Mouse (Mus musculus) bone marrow, adult 2 months (tissue): ENCODE results near the gene Tmem110. TPM values are rescaled to one million over a fixed set of nuclear protein-coding genes. Genes with fewer than 3 reads are reported as not detected.

Source experiments
- H3K27ac ChIP-seq: fragments of 200-500 bp; 2 replicates; pipeline ENCODE4 v1.5.1; 2012; ENCODE audit warnings: low read depth, mild to moderate bottlenecking, control low read depth, inconsistent platforms, low read length; ENCODE audit not compliant: control insufficient read depth, poor library complexity, insufficient read depth
- H3K4me1 ChIP-seq: fragments of 200-500 bp; 2 replicates; pipeline ENCODE4 v1.6.1; 2011; ENCODE audit warnings: low read length; ENCODE audit not compliant: control insufficient read depth, insufficient read depth
- H3K4me3 ChIP-seq: fragments of 200-500 bp; replicated peaks from 2 replicates; pipeline ENCODE3; 2011; ENCODE audit warnings: mild to moderate bottlenecking, low read depth, low read length, control low read depth; ENCODE audit not compliant: control insufficient read depth
- CTCF ChIP-seq: fragments of 200-500 bp; IDR thresholded peaks from 2 replicates; pipeline ENCODE4 v1.5.1; 2011; ENCODE audit warnings: low read length, control low read depth; ENCODE audit not compliant: control insufficient read depth, insufficient read depth
- POLR2A ChIP-seq: fragments of 200-500 bp; IDR thresholded peaks from 2 replicates; pipeline ENCODE4 v1.6.1; 2011; ENCODE audit warnings: low read depth, mild to moderate bottlenecking, control low read depth, low read length, borderline replicate concordance; ENCODE audit not compliant: control insufficient read depth
- WGBS: fragments of 180-500 bp; shearing (Covaris S2); methylation state at CpG from one replicate; pipeline ENCODE4 v1.1.7; 2018; 5-methylcytosine and 5-hydroxymethylcytosine counted together
- polyA plus RNA-seq: library from polyadenylated mRNA; stranded (reverse); fragments of >200 nt; gene quantifications from 2 replicates; pipeline ENCODE4 v1.2.4, GENCODE M21; 2011; ENCODE audit warnings: low replicate concordance; ENCODE audit not compliant: missing spikeins, insufficient read depth, insufficient read length

Gene Tmem110
- polyA plus RNA-seq, 1 experiment: 18.2 TPM

GRCm38 (mm10) chr14:30916516-30916915 is 91.1 kb downstream of the Tmem110 start:
- no peaks in the 10 kb centered on the region; the same call in 1 of the 2 replicates for H3K4me1 ChIP-seq
- no peak overlapping the region for H3K4me3 ChIP-seq
- TF ChIP-seq POLR2A (no peak), CTCF (no peak)
- 80% methylated on average over 1 of the region's 1 CpGs for WGBS
- H3K27ac ChIP-seq: no peak overlapping the region

GRCm38 (mm10) chr14:30922053-30922670 is 96.8 kb downstream of the Tmem110 start:
- H3K27ac ChIP-seq: no peak overlapping the region

GRCm38 (mm10) chr14:30923375-30924105 is 98.2 kb downstream of the Tmem110 start, which contains the start of gene Itih3:
Gene Itih3 (minus strand): TSS chr14:30923760.
- Histone ChIP-seq H3K4me3 (no peak within 1 kb of the TSS), H3K27ac (no peak within 1 kb of the TSS), H3K4me1 (no peaks in the 10 kb centered on the region)
- 72% methylated on average over 6 of the region's 6 CpGs for WGBS
- no peak for TF ChIP-seq CTCF
- TF ChIP-seq POLR2A: no peak

More at GRCm38 (mm10) chr14:30922053-30922670, 96.8 kb downstream of the Tmem110 start:
- 65% methylated on average over 8 of the region's 8 CpGs for WGBS
- no peak overlapping the region for H3K4me3 ChIP-seq
- no peak for TF ChIP-seq POLR2A
- TF ChIP-seq CTCF: no peak
- H3K4me1 ChIP-seq: no peaks in the 10 kb centered on the region

- H3K4me3 ChIP-seq: no peak overlapping the region
- H3K4me1 ChIP-seq: no peaks in the 10 kb centered on the region
- TF ChIP-seq POLR2A: no peak
- no peak for TF ChIP-seq CTCF
- no peak overlapping the region for H3K27ac ChIP-seq
- WGBS: 81% methylated on average over 3 of the region's 3 CpGs
Measured at GRCm38 (mm10) chr14:30925492-30925891, 100.1 kb downstream of the Tmem110 start.

Other genes starting within 250 kb of the Tmem110 start
- 67.1 and 177 TPM in 2 replicates for gene Prkcd, start 199.4 kb upstream of the Tmem110 start, polyA plus RNA-seq
- 3.1 and 4.9 TPM in 2 replicates for gene Rft1, start 171.2 kb upstream of the Tmem110 start, polyA plus RNA-seq
- gene Sfmbt1, start 110.7 kb upstream of the Tmem110 start, polyA plus RNA-seq: 7.7 and 8.9 TPM in 2 replicates
- gene Mustn1, start 53.6 kb downstream of the Tmem110 start, polyA plus RNA-seq: 2.1 and 4.9 TPM in 2 replicates
- 3.3 and 6.6 TPM in 2 replicates for gene Itih4, start 60.9 kb downstream of the Tmem110 start, polyA plus RNA-seq
- 0.79 and 3.0 TPM in 2 replicates for gene Itih3, start 98.2 kb downstream of the Tmem110 start, polyA plus RNA-seq
- 1.6 TPM in 1 of 2 replicates, not detected in the other for gene Itih1, start 117.7 kb downstream of the Tmem110 start, polyA plus RNA-seq
- 1.6 and 5.9 TPM in 2 replicates for gene Nek4, start 125.8 kb downstream of the Tmem110 start, polyA plus RNA-seq
- gene Glt8d1, start 175.8 kb downstream of the Tmem110 start, polyA plus RNA-seq: 24.8 and 38.7 TPM in 2 replicates
- gene Spcs1, start 176.1 kb downstream of the Tmem110 start, polyA plus RNA-seq: 59.6 and 85.6 TPM in 2 replicates
- gene Pbrm1, start 193.5 kb downstream of the Tmem110 start, polyA plus RNA-seq: 31.8 and 46.8 TPM in 2 replicates
- gene Gnl3, start 193.6 kb downstream of the Tmem110 start, polyA plus RNA-seq: 56.0 and 119 TPM in 2 replicates